Mouse (Mus musculus): ENCODE measurements at regions not wholly inside any gene's neighbourhood (a gene's known extent, or its start where the extent isn't known, plus 50 kb on each side); places are given as distances from the start of the nearest gene placed in this dataset.
A peak's percentile ranks its signal among the peaks of the same experiment; 100 is the strongest.

DNA sequence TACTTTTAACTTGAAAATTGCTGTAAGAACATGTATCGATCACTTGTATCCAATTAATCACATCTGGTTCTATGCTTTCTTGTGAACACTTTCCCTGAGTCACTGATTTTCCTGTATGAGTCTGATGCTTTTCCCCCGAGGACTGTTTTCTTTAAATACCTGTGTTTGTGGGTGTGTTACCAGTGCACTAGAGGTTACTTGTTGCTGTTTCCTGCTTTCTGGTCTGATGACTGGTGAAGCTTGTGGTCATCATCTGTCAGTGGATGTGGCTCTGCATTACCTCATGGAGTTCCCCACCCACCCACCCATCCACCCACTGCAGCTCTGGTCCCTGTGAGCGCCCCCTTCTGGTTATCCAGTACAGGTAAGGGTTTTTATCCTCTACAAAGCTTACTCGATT lies 88.3 kb upstream of the Spdye4c start:
- no peaks in the 10 kb centered on the region for H3K27me3 ChIP-seq (ENCODE audit: insufficient read depth, low read length)
- H3K27ac ChIP-seq: no peak overlapping the region
- H3K4me3 ChIP-seq (ENCODE audit: low read length): no peak overlapping the region
- no peak overlapping the region for H3K4me2 ChIP-seq (ENCODE audit: low read depth, low read length)
- ATAC-seq (no peak), DNase-seq (ENCODE audit: low spot score) (no peak)
- TF ChIP-seq CTCF (IDR thresholded peaks at IDR 0.05; ENCODE audit: low read depth): no peak
- H3K9ac ChIP-seq (replicated peaks; ENCODE audit: low read length): no peak overlapping the region
- H3K9me3 ChIP-seq (ENCODE audit: low read length): no peaks in the 10 kb centered on the region
- no peaks in the 10 kb centered on the region for H3K36me3 ChIP-seq (ENCODE audit: insufficient read depth, low read length)
- no peaks in the 10 kb centered on the region for H3K4me1 ChIP-seq (ENCODE audit: insufficient read depth, low read length)
- 83% methylated on average over 4 of the region's 4 CpGs for WGBS

DNA sequence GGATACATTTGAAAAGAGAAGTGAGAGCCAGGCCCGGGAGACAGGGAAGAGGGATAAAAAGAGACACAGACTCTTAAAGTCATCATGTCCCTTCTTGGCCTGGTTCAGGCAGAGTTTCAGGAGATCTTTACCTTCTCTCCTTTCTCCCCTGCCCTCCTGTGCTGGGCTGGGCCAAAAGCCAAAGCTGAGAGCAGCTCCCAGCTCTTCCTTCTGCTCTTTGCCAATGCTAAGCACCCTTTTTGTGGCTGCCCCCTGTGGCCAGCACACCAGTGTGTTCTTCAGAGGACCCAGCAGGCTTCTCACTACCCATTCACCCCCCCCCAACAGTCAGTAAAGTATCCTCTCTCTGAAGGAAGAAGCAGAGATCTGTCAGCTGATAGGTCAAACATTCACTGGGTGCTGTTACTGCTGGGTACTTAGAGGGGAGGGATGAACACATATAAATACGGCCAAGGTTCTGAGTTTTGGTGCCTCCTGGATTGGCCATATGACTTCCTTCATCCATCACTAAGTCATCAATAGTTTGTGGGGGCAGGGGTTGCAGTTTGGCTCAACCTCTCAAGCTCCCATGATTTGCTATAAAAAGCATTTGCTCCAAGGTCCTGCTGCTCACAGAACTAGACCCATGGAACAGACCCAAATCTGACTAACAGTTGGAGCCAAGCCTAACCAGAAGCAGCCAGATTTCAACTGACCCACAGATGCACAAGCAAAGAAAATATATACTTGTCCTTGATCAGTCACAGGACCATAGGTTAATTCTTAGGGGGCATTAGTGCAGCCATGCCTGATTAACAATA lies 87.7 kb upstream of the Spdye4c start:
- Histone ChIP-seq H3K4me1 (ENCODE audit: insufficient read depth, low read length) (no peaks in the 10 kb centered on the region), H3K9ac (replicated peaks; ENCODE audit: low read length) (no peak overlapping the region), H3K36me3 (ENCODE audit: insufficient read depth, low read length) (no peaks in the 10 kb centered on the region), H3K4me2 (ENCODE audit: low read depth, low read length) (no peak overlapping the region), H3K27me3 (ENCODE audit: insufficient read depth, low read length) (no peaks in the 10 kb centered on the region), H3K27ac (no peak overlapping the region), H3K9me3 (ENCODE audit: low read length) (no peaks in the 10 kb centered on the region), H3K4me3 (ENCODE audit: low read length) (no peak overlapping the region)
- 79% methylated on average over 2 of the region's 2 CpGs for WGBS
- no peak for TF ChIP-seq CTCF (IDR thresholded peaks at IDR 0.05; ENCODE audit: low read depth)
- DNase-seq (ENCODE audit: low spot score): no peak
- no peak for ATAC-seq

DNA sequence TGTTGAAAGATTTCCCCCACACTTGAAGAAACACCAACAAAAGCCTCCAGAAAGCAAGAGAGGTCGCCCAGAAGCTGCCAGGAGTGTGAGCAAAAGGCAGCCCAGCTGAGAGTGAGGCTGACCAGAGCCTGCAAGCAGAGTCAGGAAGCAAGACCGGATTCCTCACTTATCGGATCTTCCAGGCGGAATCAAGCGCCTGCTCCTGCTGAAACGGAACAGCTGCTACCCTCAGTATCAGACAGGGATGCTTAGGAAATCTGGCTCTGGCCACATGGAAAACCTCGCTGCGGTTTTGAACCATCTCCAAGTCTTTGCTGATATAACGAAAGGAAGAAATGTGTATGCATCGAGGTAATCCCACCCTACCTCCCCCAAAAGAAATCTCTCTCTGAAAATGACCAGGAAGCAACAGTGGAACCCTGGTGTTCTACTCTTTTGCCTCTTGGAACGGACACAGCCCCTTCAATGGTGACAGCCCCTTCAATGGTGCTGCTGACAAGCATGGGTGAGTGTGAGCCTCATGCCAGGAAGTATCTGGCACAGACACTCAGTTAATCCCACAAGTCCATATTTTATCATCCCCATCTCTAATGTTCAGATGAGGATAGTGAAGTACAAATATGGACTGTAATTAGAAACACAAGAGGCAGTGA lies 83.3 kb upstream of the Spdye4c start:
- H3K27me3 ChIP-seq (ENCODE audit: insufficient read depth, low read length): no peaks in the 10 kb centered on the region
- H3K4me2 ChIP-seq (ENCODE audit: low read depth, low read length): peak overlapping the region; percentile 35
- no peak for TF ChIP-seq CTCF (IDR thresholded peaks at IDR 0.05; ENCODE audit: low read depth)
- H3K9ac ChIP-seq (replicated peaks; ENCODE audit: low read length): no peak overlapping the region
- WGBS: 28% methylated on average over 11 of the region's 11 CpGs
- DNase-seq (ENCODE audit: low spot score) (peak; percentile 77), ATAC-seq (peak; percentile 79)
- no peak overlapping the region for H3K4me3 ChIP-seq (ENCODE audit: low read length)
- peak overlapping the region; percentile 69 for H3K27ac ChIP-seq
- H3K36me3 ChIP-seq (ENCODE audit: insufficient read depth, low read length): no peaks in the 10 kb centered on the region
- no peaks in the 10 kb centered on the region for H3K9me3 ChIP-seq (ENCODE audit: low read length)
- H3K4me1 ChIP-seq (ENCODE audit: insufficient read depth, low read length): no peaks in the 10 kb centered on the region

DNA sequence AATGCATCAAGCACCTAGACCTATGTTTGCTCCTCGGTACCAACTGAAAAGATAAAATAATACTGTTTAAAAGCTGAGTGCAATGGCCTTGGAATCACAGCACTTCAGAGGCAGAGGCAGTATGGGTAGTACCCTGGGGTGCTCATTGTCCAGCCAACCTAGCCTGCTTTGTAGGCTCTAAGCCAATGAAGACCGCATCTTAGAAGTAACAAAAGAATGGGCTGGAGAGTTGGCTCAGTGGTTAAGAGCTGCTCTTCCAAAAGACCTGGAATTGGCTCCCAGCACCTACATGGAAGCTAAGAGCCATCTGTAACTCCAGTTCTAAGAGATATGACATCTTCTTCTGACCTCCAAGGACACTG lies 82.8 kb upstream of the Spdye4c start:
- DNase-seq (ENCODE audit: low spot score): peak; percentile 56
- no peak for TF ChIP-seq CTCF (IDR thresholded peaks at IDR 0.05; ENCODE audit: low read depth)
- Histone ChIP-seq H3K4me2 (ENCODE audit: low read depth, low read length) (no peak overlapping the region; the same call in 1 of the 2 replicates), H3K9me3 (ENCODE audit: low read length) (no peaks in the 10 kb centered on the region), H3K9ac (replicated peaks; ENCODE audit: low read length) (no peak overlapping the region), H3K27ac (peak overlapping the region; percentile 69), H3K36me3 (ENCODE audit: insufficient read depth, low read length) (no peaks in the 10 kb centered on the region), H3K4me3 (ENCODE audit: low read length) (no peak overlapping the region), H3K4me1 (ENCODE audit: insufficient read depth, low read length) (no peaks in the 10 kb centered on the region), H3K27me3 (ENCODE audit: insufficient read depth, low read length) (no peaks in the 10 kb centered on the region)
- ATAC-seq: peak; percentile 51; the same call in 1 of the 2 replicates
- WGBS: 63% methylated on average over 2 of the region's 2 CpGs

DNA sequence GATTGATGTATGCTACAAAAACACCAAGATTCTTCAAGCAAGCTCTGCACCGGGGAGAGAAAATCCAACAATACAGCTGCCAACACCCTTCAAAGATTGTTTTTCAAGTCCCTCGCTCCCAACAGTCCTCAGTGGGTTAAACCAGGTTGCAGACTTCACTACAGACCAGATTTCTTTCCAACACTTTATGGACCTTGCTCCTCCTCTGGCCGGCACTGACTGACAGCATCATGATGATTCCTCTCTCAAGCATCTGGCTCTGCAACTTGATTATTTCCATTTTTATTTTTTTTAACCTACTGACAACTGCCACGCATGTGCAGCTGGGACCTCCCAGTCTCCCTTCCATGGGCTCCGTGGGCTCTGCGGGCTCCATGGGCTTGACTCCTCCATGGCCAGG lies 79.7 kb upstream of the Spdye4c start:
- no peaks in the 10 kb centered on the region for H3K27me3 ChIP-seq (ENCODE audit: insufficient read depth, low read length)
- H3K4me1 ChIP-seq (ENCODE audit: insufficient read depth, low read length): 0 out of 2 replicates have a peak, but pooled peaks cover 2% of the 10 kb centered on the region
- H3K9ac ChIP-seq (replicated peaks; ENCODE audit: low read length): no peak overlapping the region
- TF ChIP-seq CTCF (IDR thresholded peaks at IDR 0.05; ENCODE audit: low read depth): no peak
- no peak for ATAC-seq
- no peak overlapping the region for H3K4me2 ChIP-seq (ENCODE audit: low read depth, low read length)
- DNase-seq (ENCODE audit: low spot score): no peak
- H3K27ac ChIP-seq: no peak overlapping the region
- no peaks in the 10 kb centered on the region for H3K36me3 ChIP-seq (ENCODE audit: insufficient read depth, low read length)
- no peaks in the 10 kb centered on the region for H3K9me3 ChIP-seq (ENCODE audit: low read length)
- no peak overlapping the region for H3K4me3 ChIP-seq (ENCODE audit: low read length)
- 73% methylated on average over 6 of the region's 6 CpGs for WGBS

DNA sequence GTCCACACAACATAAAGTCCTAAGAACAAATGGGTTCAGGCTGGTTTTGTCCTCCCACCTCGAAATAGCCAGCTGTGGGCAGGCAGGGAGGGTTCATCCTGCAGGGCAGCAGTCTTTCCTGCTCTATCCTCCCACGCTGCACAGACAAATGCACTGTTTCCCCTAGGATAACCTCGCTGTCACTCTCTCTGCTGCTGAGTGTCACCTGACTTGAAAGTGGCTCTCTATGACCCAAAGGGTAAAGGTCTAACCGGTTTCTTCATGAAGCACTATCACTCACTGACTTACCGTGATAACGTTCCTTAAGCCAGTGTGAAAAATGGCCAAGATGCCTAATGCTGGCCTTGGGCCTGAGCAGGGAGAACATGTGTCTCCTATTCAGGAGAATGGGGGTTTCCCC lies 78.2 kb upstream of the Spdye4c start:
- no peak for ATAC-seq
- TF ChIP-seq CTCF (IDR thresholded peaks at IDR 0.05; ENCODE audit: low read depth): no peak

More for the DNA sequence above, 78.2 kb upstream of the Spdye4c start:
- Histone ChIP-seq H3K9me3 (ENCODE audit: low read length) (no peaks in the 10 kb centered on the region), H3K36me3 (ENCODE audit: insufficient read depth, low read length) (no peaks in the 10 kb centered on the region), H3K4me2 (ENCODE audit: low read depth, low read length) (no peak overlapping the region), H3K27me3 (ENCODE audit: insufficient read depth, low read length) (no peaks in the 10 kb centered on the region), H3K4me3 (ENCODE audit: low read length) (no peak overlapping the region), H3K4me1 (ENCODE audit: insufficient read depth, low read length) (0 out of 2 replicates have a peak, but pooled peaks cover 2% of the 10 kb centered on the region), H3K27ac (no peak overlapping the region), H3K9ac (replicated peaks; ENCODE audit: low read length) (no peak overlapping the region)
- DNase-seq (ENCODE audit: low spot score): no peak
- WGBS: 75% methylated on average over 6 of the region's 6 CpGs
